Mouse (Mus musculus) brain, embryonic 14.5 days (tissue): ENCODE measurements around the gene Ctbp2.

Source experiments
- CTCF ChIP-seq: fragments of 200-500 bp; IDR thresholded peaks from 2 replicates; pipeline ENCODE4 v1.5.1; 2012; ENCODE audit warnings: inconsistent platforms, mild to moderate bottlenecking, moderate library complexity, borderline replicate concordance; ENCODE audit not compliant: insufficient read depth, insufficient read length; ENCODE audit errors: extremely low read depth
- POLR2A ChIP-seq: fragments of 200-500 bp; IDR thresholded peaks from 2 replicates; pipeline ENCODE4 v1.6.1; 2012; ENCODE audit warnings: mild to moderate bottlenecking, inconsistent platforms, borderline replicate concordance; ENCODE audit not compliant: poor library complexity, insufficient read depth, insufficient read length, severe bottlenecking; ENCODE audit errors: extremely low read depth

GRCm38 (mm10) chr7:133059150-133059509, 65.0 kb downstream of the Ctbp2 start:
- no peak for TF ChIP-seq CTCF
- no peak for TF ChIP-seq POLR2A
